Mouse (Mus musculus): ENCODE measurements around the gene Stra6.

Gene Stra6

GRCm38 (mm10) chr9:58063531-58063930 is at the start of gene Stra6:
Gene Stra6 (plus strand): TSS chr9:58063788.
- no peak for DNase-seq (ENCODE audit: low spot score)

- DNase-seq (ENCODE audit: low spot score) = no peak
Observed at GRCm38 (mm10) chr9:58014393-58015160, 49.0 kb upstream of the Stra6 start.

GRCm38 (mm10) chr9:58015856-58016255 is 47.7 kb upstream of the Stra6 start:
- DNase-seq (ENCODE audit: low spot score) = no peak

GRCm38 (mm10) chr9:58016962-58017361 is 46.6 kb upstream of the Stra6 start:
- DNase-seq (ENCODE audit: low spot score) = no peak

GRCm38 (mm10) chr9:58018385-58018784 is 45.2 kb upstream of the Stra6 start:
- DNase-seq (ENCODE audit: low spot score) = no peak

- DNase-seq (ENCODE audit: low spot score) = no peak
Observed at GRCm38 (mm10) chr9:58025995-58026394, 37.6 kb upstream of the Stra6 start.

- no peak for DNase-seq (ENCODE audit: low spot score)
Observed at GRCm38 (mm10) chr9:58027426-58028180, 36.0 kb upstream of the Stra6 start.

GRCm38 (mm10) chr9:58028841-58029240 is 34.7 kb upstream of the Stra6 start:
- no peak for DNase-seq (ENCODE audit: low spot score)

GRCm38 (mm10) chr9:58029635-58030034 is 34.0 kb upstream of the Stra6 start:
- DNase-seq (ENCODE audit: low spot score) = no peak

GRCm38 (mm10) chr9:58031895-58032294 is 31.7 kb upstream of the Stra6 start:
- DNase-seq (ENCODE audit: low spot score) = no peak

GRCm38 (mm10) chr9:58035519-58035918 is 28.1 kb upstream of the Stra6 start:
- no peak for DNase-seq (ENCODE audit: low spot score)

GRCm38 (mm10) chr9:58035951-58036698 is 27.5 kb upstream of the Stra6 start:
- DNase-seq (ENCODE audit: low spot score) = no peak

GRCm38 (mm10) chr9:58036961-58037360 is 26.6 kb upstream of the Stra6 start:
- no peak for DNase-seq (ENCODE audit: low spot score)

GRCm38 (mm10) chr9:58038500-58039168 is 25.0 kb upstream of the Stra6 start:
- peak; percentile 92 for DNase-seq (ENCODE audit: low spot score)

GRCm38 (mm10) chr9:58040977-58041376 is 22.6 kb upstream of the Stra6 start:
- DNase-seq (ENCODE audit: low spot score) = peak; percentile 63

- DNase-seq (ENCODE audit: low spot score) = no peak
Observed at GRCm38 (mm10) chr9:58042391-58042790, 21.2 kb upstream of the Stra6 start.

GRCm38 (mm10) chr9:58043496-58044017 is 20.0 kb upstream of the Stra6 start:
- no peak for DNase-seq (ENCODE audit: low spot score)

GRCm38 (mm10) chr9:58044828-58045227 is 18.8 kb upstream of the Stra6 start:
- DNase-seq (ENCODE audit: low spot score) = peak; percentile 48

- peak; percentile 67 for DNase-seq (ENCODE audit: low spot score)
Observed at GRCm38 (mm10) chr9:58045646-58046045, 17.9 kb upstream of the Stra6 start.

GRCm38 (mm10) chr9:58047061-58047460 is 16.5 kb upstream of the Stra6 start:
- DNase-seq (ENCODE audit: low spot score) = no peak

GRCm38 (mm10) chr9:58048621-58049020 is 15.0 kb upstream of the Stra6 start:
- DNase-seq (ENCODE audit: low spot score) = no peak

GRCm38 (mm10) chr9:58049186-58049585 is 14.4 kb upstream of the Stra6 start:
- DNase-seq (ENCODE audit: low spot score) = no peak

Data from retina, embryonic 14.5 days (tissue).